Mouse (Mus musculus) mesoderm, embryonic 11.5 days (tissue): ENCODE measurements around the gene Mprip.
A peak's percentile ranks its signal among the peaks of the same experiment; 100 is the strongest.
"Not testable (repeated sequence)": the region's sequence is repeated elsewhere in the genome, so short reads cannot be mapped to it uniquely, and the experiment has no call there.

ENCODE experiments used
- DNase-seq: peaks from one replicate; pipeline ENCODE4 v3.0.0-alpha.2; 2012; ENCODE audit warnings: low read depth, low spot score

Mprip gene

DNA sequence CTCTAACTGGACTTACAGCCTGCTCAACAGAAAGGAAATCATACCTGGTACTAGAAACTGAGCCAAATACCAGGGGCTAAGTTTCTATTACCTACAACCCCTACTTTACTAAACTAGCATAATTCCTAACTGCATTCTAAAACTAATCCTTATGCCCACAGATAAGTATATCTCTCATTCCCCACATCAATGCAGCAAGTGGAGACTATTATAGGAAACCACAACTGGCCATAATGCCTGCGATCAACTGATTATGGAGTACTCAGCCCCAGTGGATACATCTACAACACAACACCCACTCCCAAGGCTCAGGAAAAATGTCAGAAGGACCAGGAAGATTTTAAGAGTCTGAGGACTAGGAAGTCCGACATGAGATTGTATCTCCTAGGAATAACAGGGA lies 7.6 kb upstream of the Mprip start:
- DNase-seq = no peak

DNA sequence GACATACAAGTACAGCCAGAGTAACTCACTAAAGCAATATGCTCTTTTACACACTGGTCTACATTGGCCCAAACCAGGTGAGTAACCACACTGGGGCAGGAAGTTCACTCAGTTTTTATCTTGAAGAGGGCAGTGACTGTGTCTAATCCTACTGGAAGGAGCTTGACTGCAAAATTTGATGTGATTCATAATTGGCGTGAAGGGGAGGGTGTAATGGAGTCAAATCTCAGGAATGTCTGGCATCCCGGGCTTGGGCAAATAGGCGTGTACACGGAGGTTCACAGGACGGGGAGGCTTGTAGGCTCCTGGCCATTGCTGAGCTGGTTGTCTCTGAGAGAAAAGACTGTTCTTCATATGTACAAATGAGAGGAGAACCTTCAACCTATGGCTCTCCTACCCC lies 5.8 kb upstream of the Mprip start:
- peak; percentile 48 for DNase-seq

DNA sequence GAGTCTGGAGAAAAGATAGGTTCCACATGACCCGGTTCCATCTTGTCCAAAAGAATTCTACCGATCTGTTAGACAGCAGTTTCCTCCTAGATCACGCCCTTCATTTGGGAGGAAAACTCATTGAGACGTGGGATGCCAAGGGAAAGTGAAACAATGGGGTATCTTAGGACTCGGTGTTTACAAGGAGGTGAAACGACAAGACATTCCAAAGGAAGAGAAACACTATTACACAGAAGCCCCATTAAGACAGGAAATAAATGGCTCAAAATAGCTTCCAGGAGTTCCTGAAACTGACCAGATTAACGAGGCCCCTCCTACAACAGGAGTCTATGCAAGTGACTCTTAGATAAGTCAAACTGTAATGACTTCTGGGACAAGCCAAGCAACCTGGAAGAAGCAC lies 5.1 kb upstream of the Mprip start:
- no peak for DNase-seq

DNA sequence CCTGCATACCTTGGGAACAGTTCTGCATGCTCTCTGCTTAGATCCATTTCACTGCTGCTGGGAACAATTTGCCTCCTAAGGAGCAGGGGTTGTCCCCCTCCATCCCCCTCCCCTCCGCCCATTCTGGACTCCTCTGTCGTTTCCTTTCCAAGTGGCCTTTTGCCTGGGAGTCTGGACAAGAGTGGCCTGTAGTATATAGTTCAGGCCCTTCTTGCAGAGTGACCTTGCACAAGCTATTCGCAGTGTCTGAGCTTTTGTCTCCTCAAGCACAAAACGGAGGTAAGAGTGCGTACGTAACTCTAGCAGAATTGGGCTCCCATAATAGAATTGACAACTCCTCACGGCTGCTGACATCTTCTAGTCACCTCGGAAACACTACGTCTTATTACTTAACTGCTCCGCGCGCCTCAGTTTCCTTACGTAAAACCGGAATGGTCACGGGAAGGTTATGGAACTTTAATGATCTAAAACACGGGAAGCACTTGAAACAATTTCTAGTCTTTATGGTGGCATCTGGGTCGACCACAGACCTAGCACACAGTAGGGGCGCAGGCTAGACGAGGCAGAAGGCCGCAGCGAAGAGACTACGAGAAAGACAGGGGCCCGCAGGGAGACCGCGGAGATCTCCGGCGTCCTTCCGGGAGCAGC lies 620 bp downstream of the Mprip start:
- DNase-seq = peak; percentile 23

DNA sequence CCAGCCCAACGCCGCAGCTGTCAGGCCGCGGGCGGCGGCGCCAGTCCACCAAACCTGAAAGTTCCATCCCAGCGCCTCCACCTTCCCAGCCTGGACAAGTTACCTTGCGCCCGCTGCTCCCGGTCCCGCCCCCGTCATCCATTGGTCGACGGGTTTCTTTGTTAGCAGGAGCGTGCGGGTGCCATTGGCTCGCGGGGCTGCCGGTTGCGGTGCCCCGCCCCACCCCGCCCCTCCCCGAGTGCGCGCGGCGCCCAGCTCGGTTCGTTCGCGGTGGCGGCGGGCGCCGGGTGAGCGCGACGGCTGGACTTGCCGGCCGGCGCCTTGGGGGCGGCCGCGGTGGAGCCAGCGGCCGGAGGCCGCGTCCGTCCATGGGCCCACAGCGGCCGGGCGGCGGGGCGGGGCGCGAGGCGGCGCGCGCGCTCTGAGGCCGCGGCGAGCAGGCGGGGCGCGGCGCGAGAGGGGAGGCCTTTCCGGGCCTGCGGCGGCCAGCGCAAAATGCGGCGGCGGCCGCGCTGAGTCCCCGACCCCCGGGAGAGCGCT lies 1.2 kb downstream of the Mprip start:
- peak; percentile 97 for DNase-seq

DNA sequence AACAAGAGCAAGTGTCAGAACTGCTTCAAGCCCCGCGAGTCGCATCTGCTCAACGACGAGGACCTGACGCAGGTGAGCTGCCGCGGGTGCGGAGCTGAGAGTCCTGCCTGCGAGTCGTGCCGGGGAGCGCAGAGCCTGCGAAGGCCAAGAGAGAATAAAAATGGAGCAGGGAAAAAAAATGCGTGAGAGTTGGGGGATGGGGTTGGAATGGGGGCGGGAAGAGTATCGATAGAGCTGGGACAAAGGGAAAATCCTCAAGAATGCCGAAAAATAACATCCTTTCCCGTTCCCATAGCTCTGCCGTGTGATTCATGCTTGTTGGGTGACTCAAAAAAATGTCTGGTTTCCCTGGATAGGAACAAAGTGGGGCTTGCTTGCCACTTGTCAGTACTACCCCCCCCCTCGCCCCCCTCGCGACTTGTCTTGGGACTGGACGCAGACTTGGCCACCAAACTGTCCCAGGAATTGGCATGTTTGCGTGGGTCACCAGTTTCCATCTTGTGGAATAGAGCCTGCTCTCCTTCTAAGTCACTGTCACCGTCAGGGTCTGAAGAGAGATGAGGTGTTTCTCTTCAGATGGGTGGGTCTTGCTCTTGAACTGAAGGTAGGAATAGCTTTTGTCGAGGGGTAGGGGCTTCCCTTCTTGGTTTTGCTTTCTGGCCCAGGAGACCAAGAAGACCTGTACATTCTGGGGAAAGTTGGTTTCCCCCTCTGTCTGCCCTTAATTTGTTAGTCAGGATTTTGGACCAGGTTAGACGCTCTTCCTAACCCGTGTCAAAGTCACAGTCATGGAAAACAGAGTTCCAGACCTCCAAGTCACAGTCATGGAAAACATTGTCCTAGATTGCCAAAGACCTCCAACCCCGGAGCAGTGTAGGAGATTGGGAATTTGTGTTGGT lies 2.0 kb downstream of the Mprip start:
- DNase-seq = peak; percentile 42

DNA sequence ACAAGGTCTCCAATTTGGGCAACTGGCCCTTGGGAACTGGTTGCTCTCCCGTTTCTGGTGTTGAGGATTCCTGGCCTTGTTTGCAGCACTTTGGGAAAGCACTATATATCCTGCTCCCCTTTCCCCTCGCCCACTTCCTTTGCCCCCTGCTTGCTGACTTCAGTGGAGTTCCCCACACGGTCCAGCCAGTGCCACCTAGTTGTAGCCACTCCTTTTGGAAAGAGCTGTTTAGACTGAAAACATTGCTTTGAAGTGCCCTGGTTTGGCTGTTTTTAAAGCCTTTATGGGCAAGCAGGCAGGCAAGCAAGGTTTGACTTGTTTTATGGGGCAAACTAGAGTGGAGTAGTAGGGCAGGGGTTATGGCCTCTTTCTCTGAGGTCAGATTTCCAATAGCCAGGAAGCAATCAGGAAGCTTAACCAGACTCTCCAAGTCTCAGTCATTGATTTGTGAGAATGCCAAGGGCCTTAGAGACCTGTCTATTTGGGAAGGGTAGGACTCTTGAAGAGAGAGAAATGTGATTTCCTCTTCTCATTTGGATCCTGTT lies 2.7 kb downstream of the Mprip start:
- DNase-seq = peak; percentile 26

DNA sequence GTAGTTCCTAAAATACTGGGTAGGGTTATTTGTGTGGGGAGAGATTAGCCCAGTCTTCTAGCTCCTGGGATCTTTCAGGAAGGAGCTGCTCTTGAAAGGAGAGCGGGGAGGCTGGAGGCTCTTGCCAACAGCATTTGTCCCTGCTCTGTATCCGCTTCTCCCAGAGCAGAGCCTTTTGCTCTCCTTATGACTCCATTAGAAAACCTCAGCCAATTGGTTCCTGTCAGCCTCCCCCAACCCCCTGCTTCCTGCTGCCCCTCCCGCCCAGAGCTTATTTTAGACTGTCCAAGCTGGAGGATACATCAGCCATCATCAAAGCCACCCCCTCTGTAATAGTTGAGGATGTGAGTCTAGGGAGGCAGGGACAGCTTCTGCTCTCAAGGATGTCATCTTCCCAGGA lies 3.7 kb downstream of the Mprip start:
- DNase-seq = peak; percentile 35

DNA sequence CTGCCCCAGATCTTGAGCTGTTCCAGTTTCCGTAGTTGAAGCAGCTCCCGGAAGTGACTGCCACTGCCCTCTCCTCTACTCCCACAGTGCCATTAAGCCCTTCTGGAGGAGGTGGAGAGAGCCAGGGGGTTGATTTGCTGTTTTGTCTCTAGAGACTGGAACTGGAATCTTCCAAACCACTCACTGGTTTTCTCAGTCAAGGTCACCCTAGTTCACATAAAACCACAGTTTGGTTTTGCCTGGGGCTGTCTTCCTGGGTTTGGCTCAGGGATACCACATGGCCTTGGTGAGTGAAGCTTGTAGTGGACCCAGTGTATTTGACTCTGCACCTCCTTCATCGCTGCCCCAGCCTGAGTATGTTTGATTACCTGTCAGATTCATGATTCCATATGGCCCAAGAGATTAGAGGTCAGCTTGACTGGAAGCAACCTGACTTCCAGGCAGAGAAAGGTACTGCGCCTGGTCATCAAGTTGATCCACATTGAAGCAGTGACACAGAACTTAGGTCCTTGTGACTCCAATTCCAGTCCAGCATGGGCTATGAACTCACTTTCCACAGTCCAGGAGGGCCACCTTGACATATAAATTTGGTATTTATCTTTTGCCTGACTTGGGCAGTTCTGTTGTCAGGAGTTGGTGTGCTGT lies 10.1 kb downstream of the Mprip start:
- DNase-seq = no peak

DNA sequence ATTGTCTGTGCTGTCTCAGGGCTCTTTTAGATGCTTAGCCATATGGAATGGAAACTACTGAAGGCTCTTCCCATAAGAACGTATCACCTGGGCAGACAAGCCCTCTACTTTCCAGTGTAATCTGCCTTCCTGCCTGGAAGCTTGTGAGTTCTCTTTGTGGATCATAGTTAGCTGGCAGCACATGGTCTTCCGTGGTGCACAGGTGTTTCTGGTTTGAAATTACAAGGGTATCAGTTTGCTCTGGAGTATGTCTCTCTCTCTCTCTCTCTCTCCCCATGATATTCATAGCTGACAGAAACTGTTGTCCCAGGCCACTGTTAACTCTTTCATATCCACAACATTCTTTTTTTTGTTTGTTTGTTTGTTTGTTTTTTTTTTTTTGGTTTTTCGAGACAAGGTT lies 12.9 kb downstream of the Mprip start:
- DNase-seq = no peak

DNA sequence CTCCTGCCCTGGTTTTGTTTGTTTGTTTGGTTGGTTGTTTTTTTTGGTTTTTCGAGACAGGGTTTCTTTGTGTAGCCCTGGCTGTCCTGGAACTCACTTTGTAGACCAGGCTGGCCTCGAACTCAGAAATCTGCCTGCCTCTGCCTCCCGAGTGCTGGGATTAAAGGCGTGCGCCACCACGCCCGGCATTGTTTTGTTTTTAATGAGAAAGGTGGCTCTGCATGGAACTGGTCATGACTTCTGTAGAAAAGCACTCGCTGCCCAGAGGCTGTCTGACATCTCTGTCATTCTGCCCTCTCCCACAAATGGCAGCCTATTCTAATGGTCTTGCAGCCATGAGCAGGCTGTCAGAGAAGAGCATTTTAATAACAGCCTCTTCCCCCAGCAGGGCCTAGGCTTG lies 13.6 kb downstream of the Mprip start:
- DNase-seq = not testable (repeated sequence)

DNA sequence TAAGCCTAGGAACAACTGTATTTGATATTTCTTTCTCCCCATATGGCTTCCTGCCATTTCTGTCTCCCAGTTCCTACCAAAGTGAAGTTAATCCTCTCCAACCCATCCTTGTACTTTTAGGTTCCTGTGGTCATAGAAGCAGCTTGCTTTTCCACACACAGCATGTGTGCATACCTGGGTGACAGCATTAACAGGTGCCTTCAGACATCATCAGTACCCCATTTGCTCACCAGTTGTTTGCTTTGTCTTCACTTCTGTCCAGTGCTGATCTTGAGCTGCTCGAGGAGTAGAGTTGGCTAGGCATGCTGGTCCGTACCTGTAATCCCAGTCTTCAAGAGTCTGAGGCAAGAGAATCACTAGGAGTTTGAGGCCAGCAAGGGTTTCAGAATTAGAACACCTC lies 16.7 kb downstream of the Mprip start:
- DNase-seq = no peak

DNA sequence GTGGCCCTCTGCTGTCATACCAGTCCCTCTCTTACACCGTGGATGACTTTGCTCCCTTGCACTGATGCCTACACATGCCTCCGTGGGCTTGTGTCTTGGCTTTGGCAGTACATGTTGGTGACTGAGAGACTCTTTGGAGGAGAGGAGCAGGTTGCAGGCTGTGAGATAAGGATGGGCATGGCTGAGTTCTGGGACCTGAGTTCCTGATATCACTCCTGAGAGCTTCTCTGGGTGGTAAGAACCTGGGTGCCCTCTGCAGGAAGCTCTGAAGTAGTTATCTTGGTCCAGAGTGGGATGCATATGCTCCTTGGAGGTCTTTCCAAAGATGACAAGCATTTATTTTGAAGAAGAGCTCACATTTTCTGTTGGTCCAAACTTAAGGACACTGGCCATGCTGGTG lies 17.6 kb downstream of the Mprip start:
- no peak for DNase-seq

DNA sequence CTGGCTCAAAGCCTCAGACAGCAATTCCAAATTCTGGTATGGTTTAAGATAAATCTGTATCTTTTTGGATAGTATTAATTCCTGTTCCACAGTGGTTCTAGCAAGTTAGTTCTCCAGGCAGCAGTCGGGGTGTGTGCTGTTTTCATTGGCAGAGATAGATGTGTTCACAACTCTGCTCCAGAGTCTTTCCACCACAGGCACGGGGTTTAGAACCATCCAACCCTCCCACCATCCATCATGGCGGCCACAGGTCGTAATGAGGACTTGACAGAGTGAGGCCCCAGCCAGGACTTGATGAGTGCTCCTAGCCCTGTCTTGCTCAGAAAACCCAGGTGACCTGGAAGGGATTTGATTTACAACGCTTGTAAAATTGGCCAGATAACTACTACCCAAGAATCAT lies 19.0 kb downstream of the Mprip start:
- no peak for DNase-seq

DNA sequence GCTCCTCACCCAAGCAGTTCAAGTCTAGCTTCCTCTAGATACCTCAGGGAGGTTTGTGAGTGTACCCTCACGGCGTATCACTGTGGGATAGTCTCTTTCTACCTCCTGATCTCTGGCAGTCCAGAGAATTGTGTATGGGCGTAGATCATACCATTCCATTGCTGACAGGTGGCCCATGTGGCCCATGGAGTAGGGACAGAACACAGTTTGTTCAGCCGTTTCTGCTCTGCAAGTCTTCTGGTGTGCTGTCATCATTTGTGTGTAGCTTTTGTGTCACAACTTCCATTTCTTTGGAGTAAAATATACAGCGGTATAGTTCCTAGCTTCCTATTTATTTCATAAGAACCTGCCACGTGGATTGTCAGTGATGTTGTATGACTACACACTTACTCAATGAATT lies 23.9 kb downstream of the Mprip start:
- no peak for DNase-seq

DNA sequence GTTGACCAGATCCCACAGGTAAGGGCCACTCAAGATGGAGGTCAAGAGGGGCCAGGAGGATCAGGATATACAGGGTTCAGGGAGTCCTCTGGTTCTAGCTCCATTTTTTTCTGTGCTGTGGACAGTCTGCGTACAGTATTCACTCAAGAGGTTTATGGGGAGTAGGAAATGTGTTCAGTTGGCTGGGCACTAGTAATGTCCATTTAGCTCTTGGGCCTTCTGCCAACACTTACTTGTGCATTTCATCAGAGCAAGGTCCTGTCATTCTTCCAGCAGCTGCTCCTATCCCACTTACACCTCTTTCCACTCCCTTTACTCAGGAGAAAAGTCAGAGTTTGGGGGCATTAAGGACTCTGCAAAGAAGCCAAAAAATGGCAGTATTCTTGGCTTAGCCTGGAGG lies 33.4 kb downstream of the Mprip start:
- no peak for DNase-seq

DNA sequence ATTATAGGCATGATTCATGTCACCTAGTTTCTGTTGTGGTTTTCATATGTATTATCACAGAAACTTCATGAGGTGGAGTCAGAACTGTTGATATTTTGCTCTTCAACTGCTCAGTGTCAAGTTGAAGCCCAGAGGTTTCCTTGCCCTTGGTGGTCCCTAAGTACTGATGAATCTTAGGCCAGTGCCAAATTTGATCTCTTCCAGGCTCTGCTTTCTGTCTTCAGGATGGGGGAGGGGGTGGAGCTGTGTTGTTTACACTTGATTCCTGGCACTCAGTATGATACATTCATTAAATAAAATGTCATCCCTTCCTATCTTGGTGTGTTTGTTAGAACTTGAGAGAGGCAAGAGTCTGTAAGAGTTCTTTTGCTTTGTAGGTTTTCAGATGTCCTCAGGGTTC lies 34.4 kb downstream of the Mprip start:
- no peak for DNase-seq

DNA sequence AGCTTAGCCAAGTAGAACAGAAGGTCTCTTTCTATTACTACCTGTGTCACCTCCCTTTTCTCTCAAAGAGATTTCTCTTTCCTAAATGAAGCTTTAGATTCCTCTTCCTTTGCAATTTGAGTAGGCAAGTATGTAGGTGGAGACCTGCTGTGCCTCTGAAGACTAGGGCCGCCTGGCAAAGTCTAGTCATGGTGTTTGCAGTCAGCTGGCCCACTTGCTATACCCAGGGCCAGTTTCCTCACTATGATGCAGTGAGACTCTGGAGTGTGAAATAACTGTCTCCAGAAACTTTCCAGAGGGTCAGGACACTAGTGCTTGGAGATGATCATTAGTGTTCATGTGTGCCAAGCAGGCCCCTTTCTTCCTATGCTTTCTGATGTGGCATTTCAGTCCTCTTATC lies 36.5 kb downstream of the Mprip start:
- DNase-seq = no peak

DNA sequence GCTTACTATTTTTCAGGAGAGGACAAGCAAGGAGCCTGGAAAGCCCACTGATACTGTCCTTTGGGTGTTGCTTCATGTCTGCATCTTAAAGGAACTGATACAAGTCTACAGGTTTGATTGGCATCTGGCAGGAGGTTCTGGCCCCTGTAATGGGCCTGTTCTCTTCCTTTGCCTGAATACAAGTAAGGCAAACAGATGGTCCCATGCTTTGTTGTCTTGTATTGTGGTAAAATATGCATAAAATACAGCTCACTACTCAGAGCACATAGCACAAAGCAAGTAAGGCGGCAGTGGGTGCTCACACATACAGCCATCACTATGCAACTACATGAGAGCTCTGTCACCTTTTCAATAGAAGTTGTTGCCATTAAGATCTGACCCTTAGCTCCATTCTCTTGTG lies 39.7 kb downstream of the Mprip start:
- DNase-seq = no peak

DNA sequence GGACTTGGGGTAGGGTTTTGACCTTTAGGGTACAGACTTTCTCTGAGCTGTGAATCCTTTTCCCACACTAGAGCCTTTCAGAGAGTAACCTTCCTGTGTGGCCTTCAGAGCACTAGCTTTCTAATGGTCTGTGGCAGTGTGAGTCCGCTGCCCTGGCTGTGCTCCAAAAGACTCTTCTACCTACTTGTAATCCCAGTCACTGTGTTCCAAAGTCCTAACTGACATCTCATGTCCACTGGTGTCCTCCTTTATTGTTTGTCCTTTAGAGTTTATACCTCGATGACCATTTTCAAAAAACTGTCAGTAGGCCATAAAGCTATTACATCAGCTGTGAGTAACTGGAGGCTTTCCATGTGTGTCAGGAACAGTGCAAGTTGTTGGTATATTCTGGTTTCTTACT lies 44.0 kb downstream of the Mprip start:
- DNase-seq = no peak

DNA sequence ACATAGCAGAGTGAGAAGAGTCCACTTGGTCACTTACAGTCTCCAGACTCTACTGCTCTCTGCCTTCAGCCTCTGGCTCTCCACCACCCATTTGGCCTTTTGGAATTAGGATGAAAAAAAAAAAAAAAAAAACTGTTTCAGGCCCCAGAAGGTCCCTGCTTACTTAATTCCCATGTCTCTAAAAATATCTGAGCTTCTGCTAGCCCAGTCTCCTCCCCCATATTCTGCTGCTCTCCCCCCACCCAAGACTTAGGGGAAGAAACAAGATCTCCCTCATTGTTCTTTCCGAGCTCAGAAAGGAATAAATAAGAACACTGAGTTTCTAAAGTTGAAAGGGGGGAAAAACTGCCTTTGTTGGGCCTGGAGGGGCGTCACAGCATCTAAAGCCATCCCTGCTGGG lies 46.4 kb downstream of the Mprip start:
- DNase-seq = no peak

DNA sequence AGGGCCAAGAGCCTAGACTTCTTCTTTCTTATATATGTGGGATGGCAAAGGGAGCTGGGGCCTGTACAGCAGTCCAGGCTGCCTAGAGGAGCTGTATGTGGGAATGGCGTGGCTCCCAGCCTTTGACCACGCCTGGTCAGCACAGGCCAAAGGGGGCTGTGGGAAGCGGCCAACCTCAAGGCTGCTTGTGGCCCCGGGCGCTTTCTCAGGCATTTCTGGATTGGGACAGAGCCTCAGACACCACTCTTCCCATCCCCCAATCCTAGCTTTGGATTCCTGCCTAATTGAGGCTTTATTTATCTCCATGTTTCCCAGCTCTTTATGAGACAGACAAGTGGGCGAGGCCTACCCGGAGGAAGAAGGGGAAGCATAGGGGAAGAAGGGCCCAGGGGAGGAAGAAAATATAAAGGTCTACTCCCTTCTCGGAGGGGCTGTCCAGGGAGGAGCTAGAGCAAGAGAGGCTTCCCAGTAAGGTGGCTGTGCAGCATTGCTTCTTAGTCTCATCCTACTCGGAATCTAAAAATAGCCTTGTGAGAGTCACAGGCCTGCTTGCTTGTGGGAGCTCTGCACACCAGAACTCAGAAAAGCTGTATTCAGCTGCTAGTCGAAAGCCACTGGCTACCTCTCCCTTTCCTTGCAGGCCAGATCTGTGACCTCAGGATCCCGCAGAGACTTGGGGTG lies 47.0 kb downstream of the Mprip start:
- peak; percentile 44 for DNase-seq
